Mouse (Mus musculus) midbrain, embryonic 11.5 days (tissue): ENCODE measurements around the gene Tuba1b. TPM values are rescaled to one million over a fixed set of nuclear protein-coding genes. Genes with fewer than 3 reads are reported as not detected.
A peak's percentile ranks its signal among the peaks of the same experiment; 100 is the strongest.

Experiments used
- ATAC-seq: fragments of 200-750 bp; cut with Nextera tagmentation; 2 replicates; pipeline ENCODE4 v1.8.0; 2017; ENCODE audit warnings: moderate TSS enrichment, moderate library complexity; ENCODE audit not compliant: low FRiP score
- DNase-seq: peaks from one replicate; pipeline ENCODE4 v3.0.0; 2015; ENCODE audit warnings: low spot score; ENCODE audit errors: missing footprints
- H3K27ac ChIP-seq: fragments of 300-500 bp; sonication (generic); 2 replicates; pipeline ENCODE4 v1.5.1; 2014; ENCODE audit warnings: low read depth, low read length
- H3K27me3 ChIP-seq: fragments of 300-500 bp; sonication (generic); 2 replicates; pipeline ENCODE4 v1.6.1; 2014; ENCODE audit warnings: mild to moderate bottlenecking, low read length, moderate library complexity, mixed read lengths; ENCODE audit not compliant: control insufficient read depth, insufficient read depth
- H3K36me3 ChIP-seq: fragments of 300-500 bp; sonication (generic); 2 replicates; pipeline ENCODE4 v1.6.1; 2014; ENCODE audit warnings: mild to moderate bottlenecking, low read length, moderate library complexity, mixed read lengths; ENCODE audit not compliant: control insufficient read depth, insufficient read depth
- H3K4me1 ChIP-seq: fragments of 300-500 bp; sonication (generic); 2 replicates; pipeline ENCODE4 v1.6.1; 2014; ENCODE audit warnings: low read length; ENCODE audit not compliant: control insufficient read depth, insufficient read depth
- H3K4me2 ChIP-seq: fragments of 300-500 bp; sonication (generic); 2 replicates; pipeline ENCODE4 v1.6.1; 2014; ENCODE audit warnings: mild to moderate bottlenecking, moderate library complexity
- H3K4me3 ChIP-seq: fragments of 300-500 bp; sonication (generic); 2 replicates; pipeline ENCODE4 v1.5.1; 2014; ENCODE audit warnings: low read depth, low read length
- H3K9ac ChIP-seq: fragments of 300-500 bp; sonication (generic); 2 replicates; pipeline ENCODE4 v1.6.1; 2014; ENCODE audit warnings: low read length
- H3K9me3 ChIP-seq: fragments of 300-500 bp; sonication (generic); 2 replicates; pipeline ENCODE4 v1.6.1; 2016; ENCODE audit warnings: low read length; ENCODE audit not compliant: control insufficient read depth
- WGBS: fragments of 180-500 bp; shearing (Covaris S2); extraction: QIAGEN DNeasy Blood & Tissue Kit; methylation state at CpG from one replicate; pipeline ENCODE4 v1.1.7; 2014; 5-methylcytosine and 5-hydroxymethylcytosine counted together
- polyA plus RNA-seq: library from polyadenylated mRNA; unstranded; fragments of >200 nt; fragmentation: Nextera tagmentation; extraction: Ambion mirVana; gene quantifications from 2 replicates; pipeline ENCODE4 v1.2.1, GENCODE M21; 2014

The Tuba1b gene
- polyA plus RNA-seq, 1 experiment from 2014 or later: 2,255 TPM

DNA sequence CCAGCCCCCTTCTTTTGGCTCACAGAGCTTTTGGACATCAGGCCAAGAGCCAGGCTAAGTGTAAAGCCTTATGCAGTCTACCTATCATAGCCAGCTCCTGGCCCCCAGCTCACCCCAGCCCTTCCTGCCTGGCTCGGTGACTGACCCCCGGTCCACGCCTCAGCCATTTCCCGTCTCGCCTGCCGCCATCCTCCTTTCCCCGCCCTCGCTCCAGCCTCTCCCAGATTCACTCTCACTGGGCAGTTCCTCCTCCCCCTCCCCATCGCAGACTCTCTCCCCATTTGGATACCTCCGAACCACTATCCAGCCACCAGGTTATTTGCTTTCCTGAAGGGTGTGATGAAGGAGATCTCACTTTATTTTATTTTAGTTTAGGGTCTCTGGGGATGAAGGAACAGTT is 36.9 kb downstream of the Tuba1b start:
- peak overlapping the region; percentile 1; the same call in 1 of the 2 replicates for H3K4me3 ChIP-seq
- no peak overlapping the region for H3K27ac ChIP-seq
- DNase-seq (peak; percentile 88), ATAC-seq (no peak)
- no peaks in the 10 kb centered on the region for H3K36me3 ChIP-seq
- peaks cover 68% of the 10 kb centered on the region for H3K27me3 ChIP-seq
- peak overlapping the region; percentile 22 for H3K4me2 ChIP-seq
- H3K9me3 ChIP-seq: no peaks in the 10 kb centered on the region
- H3K9ac ChIP-seq: no peak overlapping the region
- 1% methylated on average over 10 of the region's 10 CpGs for WGBS
- H3K4me1 ChIP-seq: peaks cover 28% of the 10 kb centered on the region

DNA sequence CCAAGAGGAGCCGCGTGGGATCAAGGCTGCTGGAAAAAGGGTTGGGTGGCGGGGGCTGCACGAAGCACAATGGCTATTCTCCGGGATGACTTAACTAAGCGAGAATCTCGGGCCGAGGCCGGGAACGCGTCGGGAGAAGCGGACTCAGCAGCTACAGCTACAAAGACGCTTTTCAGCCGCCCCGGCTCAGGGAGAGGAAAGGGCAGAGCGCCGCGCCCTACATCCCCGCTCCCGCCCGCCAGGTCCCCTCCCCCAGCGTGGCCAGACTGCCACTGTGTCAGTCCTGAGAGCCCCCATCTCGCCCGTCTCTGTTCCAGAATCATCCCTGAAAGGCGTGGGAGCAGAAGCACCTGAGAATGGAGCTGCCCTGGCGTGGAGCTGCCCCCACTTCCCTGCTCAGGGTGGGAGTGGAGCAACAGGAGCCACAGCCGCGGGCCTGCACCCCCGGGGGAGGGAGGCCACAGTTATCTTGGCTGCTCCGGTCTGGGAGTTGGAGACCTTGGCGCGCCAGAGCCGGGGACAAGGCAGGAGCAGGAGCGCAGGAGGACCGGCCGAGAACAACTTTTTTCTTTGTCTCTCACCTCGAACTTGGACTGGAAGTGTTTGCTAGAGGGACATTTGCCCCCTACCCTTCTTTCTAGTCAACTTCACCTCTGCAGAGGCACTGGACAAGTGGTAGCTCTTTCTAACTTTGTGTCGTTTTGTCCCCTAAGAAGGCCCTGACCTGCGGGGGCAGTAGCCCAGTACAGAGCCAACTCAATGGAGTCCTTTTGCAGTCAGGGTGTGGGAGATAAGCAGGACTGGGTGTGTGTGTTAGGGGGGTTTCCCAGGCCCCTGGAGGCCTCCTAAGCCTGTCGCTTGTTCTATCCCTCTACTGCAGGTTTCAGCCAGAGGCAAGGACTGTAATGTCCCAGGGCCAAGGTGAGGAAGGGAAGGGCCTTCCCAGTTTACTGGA is 38.5 kb downstream of the Tuba1b start:
- Histone ChIP-seq H3K4me1 (peaks cover 28% of the 10 kb centered on the region), H3K9me3 (no peaks in the 10 kb centered on the region), H3K4me2 (peak overlapping the region; percentile 54), H3K36me3 (no peaks in the 10 kb centered on the region), H3K9ac (peak overlapping the region; percentile 59), H3K27ac (peak overlapping the region; percentile 37), H3K4me3 (peak overlapping the region; percentile 30), H3K27me3 (peaks cover 80% of the 10 kb centered on the region)
- under 1% methylated on average over 41 of the region's 41 CpGs for WGBS
- ATAC-seq: peak; percentile 69
- peak; percentile 95 for DNase-seq

DNA sequence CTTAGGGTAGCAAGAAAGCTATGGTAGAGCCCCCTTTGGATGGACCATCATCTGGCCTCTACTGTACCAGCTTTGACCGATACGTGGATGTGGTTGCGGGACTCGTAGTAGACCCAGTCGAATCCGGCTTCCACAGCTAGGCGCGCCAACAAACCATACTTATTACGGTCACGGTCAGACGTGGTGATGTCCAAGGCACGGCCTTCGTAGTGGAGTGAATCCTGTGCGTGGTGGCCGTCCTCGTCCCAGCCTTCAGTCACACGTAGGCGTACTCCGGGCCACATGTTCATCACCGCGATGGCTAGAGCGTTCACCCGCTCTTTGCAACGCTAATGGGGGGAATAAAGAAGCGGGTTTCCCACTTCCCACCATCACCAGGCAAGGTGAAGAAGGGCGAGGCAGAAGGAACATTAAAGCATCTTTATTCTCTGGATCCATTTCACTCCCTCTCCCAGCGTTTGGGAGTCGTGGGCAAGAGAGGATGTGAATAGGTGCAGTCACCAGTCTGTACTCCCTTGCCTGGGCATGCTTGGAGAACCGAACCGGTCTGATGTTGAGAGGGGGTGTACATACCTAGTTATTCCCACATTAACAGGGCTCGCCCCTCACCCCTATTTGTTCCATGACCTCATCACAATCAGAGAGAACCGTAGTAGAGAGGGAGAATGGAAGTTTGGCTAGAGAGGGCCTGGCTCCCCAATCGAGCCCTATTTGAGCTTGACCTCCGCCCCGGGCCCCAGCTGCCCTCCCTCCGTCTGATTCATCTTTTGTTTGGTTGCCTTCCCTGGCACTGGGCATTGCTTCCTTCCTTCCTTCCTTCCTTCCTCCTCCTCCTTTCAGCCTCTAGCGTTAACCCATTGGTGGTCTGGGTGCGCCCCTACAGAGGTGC is 39.4 kb downstream of the Tuba1b start:
- DNase-seq (peak; percentile 96), ATAC-seq (peak; percentile 9; the same call in 1 of the 2 replicates)
- H3K4me1 ChIP-seq: peaks cover 28% of the 10 kb centered on the region
- H3K9ac ChIP-seq: peak overlapping the region; percentile 59
- H3K4me2 ChIP-seq: peak overlapping the region; percentile 85
- 1% methylated on average over 38 of the region's 38 CpGs for WGBS
- H3K36me3 ChIP-seq: no peaks in the 10 kb centered on the region
- peak overlapping the region; percentile 42 for H3K4me3 ChIP-seq
- H3K9me3 ChIP-seq: no peaks in the 10 kb centered on the region
- peak overlapping the region; percentile 37; the same call in 1 of the 2 replicates for H3K27ac ChIP-seq
- H3K27me3 ChIP-seq: peaks cover 80% of the 10 kb centered on the region

GRCm38 (mm10) chr15:98893940-98894745 is 40.2 kb downstream of the Tuba1b start, which contains the start of gene Rhebl1:
TSS of gene Rhebl1 (minus strand) at chr15:98894540.
- H3K36me3 ChIP-seq: no peaks in the 10 kb centered on the region
- H3K9ac ChIP-seq: peak within 1 kb of the TSS; percentile 59
- no peak within 1 kb of the TSS; the same call in 1 of the 2 replicates for H3K27ac ChIP-seq
- peaks cover 77% of the 10 kb centered on the region for H3K27me3 ChIP-seq
- under 1% methylated on average over 77 of the region's 77 CpGs for WGBS
- peak; percentile 97 for DNase-seq
- H3K4me1 ChIP-seq: peaks cover 28% of the 10 kb centered on the region
- no peaks in the 10 kb centered on the region for H3K9me3 ChIP-seq
- peak within 1 kb of the TSS; percentile 42 for H3K4me3 ChIP-seq
- peak within 1 kb of the TSS; percentile 85 for H3K4me2 ChIP-seq
- no peak for ATAC-seq

DNA sequence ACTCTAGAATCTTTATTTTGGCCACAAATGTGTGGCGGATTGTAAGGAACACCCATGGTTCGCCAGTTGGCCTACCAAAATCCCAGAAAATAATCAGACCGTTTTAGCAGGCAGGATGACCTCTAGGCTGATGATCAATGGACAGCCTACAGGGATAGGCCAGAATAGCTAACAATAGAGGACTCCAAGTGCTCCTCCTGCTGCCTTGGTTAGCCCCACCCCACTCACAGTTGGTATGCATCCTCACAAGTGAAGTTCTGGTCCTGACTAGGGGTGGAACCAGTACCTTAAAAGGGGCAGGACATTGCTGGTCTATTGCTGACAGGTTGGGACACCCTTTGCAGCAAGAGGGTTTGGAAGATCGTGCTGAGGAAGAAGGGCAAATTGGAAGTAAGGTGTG is 41.3 kb downstream of the Tuba1b start:
- Histone ChIP-seq H3K36me3 (no peaks in the 10 kb centered on the region), H3K4me1 (peaks cover 23% of the 10 kb centered on the region), H3K27me3 (peaks cover 66% of the 10 kb centered on the region), H3K9me3 (no peaks in the 10 kb centered on the region), H3K27ac (no peak overlapping the region), H3K4me2 (no peak overlapping the region), H3K4me3 (no peak overlapping the region), H3K9ac (no peak overlapping the region)
- ATAC-seq (no peak), DNase-seq (peak; percentile 86)
- WGBS: 30% methylated on average over 4 of the region's 4 CpGs

GRCm38 (mm10) chr15:98891907-98892606 is 42.3 kb downstream of the Tuba1b start:
- WGBS: 46% methylated on average over 6 of the region's 6 CpGs
- H3K9ac ChIP-seq: no peak overlapping the region
- H3K4me1 ChIP-seq: peaks cover 22% of the 10 kb centered on the region
- H3K4me3 ChIP-seq: no peak overlapping the region
- no peak overlapping the region for H3K4me2 ChIP-seq
- peaks cover 57% of the 10 kb centered on the region for H3K27me3 ChIP-seq
- no peak overlapping the region for H3K27ac ChIP-seq
- DNase-seq: peak; percentile 92
- no peaks in the 10 kb centered on the region for H3K9me3 ChIP-seq
- no peaks in the 10 kb centered on the region for H3K36me3 ChIP-seq
- ATAC-seq: 0 out of 2 replicates have a peak, but pooled peaks have one; percentile 18

DNA sequence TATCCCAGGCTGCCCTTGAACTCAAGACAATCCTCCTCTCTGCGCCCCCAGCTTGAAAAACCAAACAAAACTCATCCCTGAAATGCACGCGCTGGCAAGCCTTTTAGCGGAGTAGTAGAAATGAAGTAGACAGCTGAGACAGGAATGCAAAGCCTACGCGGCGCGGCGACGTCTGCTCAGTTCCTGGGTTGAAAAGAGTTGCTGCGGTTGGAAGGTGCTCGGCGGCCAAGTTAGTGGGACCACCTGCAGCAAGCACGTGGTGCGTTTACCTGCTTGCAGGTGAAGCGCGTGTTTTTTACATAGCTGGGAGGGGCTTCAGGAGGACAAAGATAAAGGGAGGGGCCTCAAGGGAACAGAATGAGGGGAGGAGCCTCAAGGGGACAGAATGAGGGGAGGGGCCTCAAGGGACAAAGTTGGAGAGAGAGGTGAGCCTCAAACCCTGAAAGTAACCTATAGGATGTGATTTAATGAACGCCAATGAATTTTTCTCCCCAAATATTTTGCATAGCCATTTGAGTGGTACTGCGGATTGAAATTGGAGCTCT is 43.1 kb downstream of the Tuba1b start:
- peak overlapping the region; percentile 14; the same call in 1 of the 2 replicates for H3K4me2 ChIP-seq

More for the DNA sequence above, 43.1 kb downstream of the Tuba1b start:
- DNase-seq (no peak), ATAC-seq (no peak)
- Histone ChIP-seq H3K4me3 (no peak overlapping the region), H3K27me3 (peaks cover 50% of the 10 kb centered on the region), H3K36me3 (no peaks in the 10 kb centered on the region), H3K9me3 (no peaks in the 10 kb centered on the region), H3K4me1 (peaks cover 22% of the 10 kb centered on the region), H3K27ac (no peak overlapping the region), H3K9ac (no peak overlapping the region)
- 10% methylated on average over 19 of the region's 19 CpGs for WGBS
